Mouse (Mus musculus): ENCODE results near the gene Gm11084. TPM values are rescaled to one million over a fixed set of nuclear protein-coding genes. Genes with fewer than 3 reads are reported as not detected.
"Not testable (repeated sequence)": the region's sequence is repeated elsewhere in the genome, so short reads cannot be mapped to it uniquely, and the experiment has no call there.

Gene Gm11084
- polyA plus RNA-seq, 2 experiments: not detected

DNA sequence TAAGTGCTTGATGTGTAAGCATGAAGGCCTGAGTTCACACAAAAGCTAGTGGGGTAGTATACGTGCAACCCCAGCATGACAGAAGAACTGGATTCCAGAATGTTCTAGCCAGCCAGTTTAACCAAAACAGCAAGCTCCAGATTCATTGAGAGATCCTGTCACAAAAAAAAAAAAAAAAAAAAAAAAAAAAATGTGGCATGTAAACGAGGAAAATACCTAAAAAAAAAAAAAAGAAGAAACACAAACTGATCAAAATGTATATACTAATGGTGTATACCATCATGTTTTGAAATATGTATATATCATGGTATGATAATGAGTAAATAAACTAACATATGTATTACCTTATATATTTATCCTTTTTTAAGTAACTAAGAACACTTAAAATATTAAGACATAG lies 7.6 kb upstream of the Gm11084 start:
- Histone ChIP-seq H3K27ac (replicated peaks; ENCODE audit: low read depth, low read length) (no peak overlapping the region), H3K27me3 (ENCODE audit: control insufficient read depth, insufficient read depth, low read length) (no peaks in the 10 kb centered on the region), H3K4me3 (replicated peaks; ENCODE audit: low read length) (no peak overlapping the region), H3K36me3 (ENCODE audit: control insufficient read depth, insufficient read depth, low read length) (no peaks in the 10 kb centered on the region), H3K9me3 (ENCODE audit: control insufficient read depth, low read length) (0 out of 2 replicates have a peak, but pooled peaks cover 4% of the 10 kb centered on the region), H3K4me2 (replicated peaks; ENCODE audit: low read depth, low read length, severe bottlenecking) (no peak overlapping the region), H3K9ac (ENCODE audit: low read depth, low read length, severe bottlenecking) (no peak overlapping the region), H3K4me1 (ENCODE audit: control insufficient read depth, insufficient read depth, low read length) (peaks cover 22% of the 10 kb centered on the region)
- 77% methylated on average over 2 of the region's 2 CpGs for WGBS
- DNase-seq (ENCODE audit: low spot score): no peak
- no peak for TF ChIP-seq POLR2A (IDR thresholded peaks at IDR 0.05; ENCODE audit: borderline replicate concordance, extremely low read depth, insufficient read depth, insufficient read length)
- ATAC-seq (ENCODE audit: low FRiP score, low read depth): no peak

- no peak overlapping the region for H3K27ac ChIP-seq (replicated peaks; ENCODE audit: low read depth, low read length)
- no peak for TF ChIP-seq POLR2A (IDR thresholded peaks at IDR 0.05; ENCODE audit: borderline replicate concordance, extremely low read depth, insufficient read depth, insufficient read length)
- DNase-seq (ENCODE audit: low spot score) (no peak), ATAC-seq (ENCODE audit: low FRiP score, low read depth) (no peak)
- no peak overlapping the region for H3K4me2 ChIP-seq (replicated peaks; ENCODE audit: low read depth, low read length, severe bottlenecking)
- 0 out of 2 replicates have a peak, but pooled peaks cover 5% of the 10 kb centered on the region for H3K9me3 ChIP-seq (ENCODE audit: control insufficient read depth, low read length)
- H3K4me1 ChIP-seq (ENCODE audit: control insufficient read depth, insufficient read depth, low read length): peaks cover 22% of the 10 kb centered on the region
- 94% methylated on average over 17 of the region's 17 CpGs for WGBS
- no peaks in the 10 kb centered on the region for H3K36me3 ChIP-seq (ENCODE audit: control insufficient read depth, insufficient read depth, low read length)
- no peaks in the 10 kb centered on the region for H3K27me3 ChIP-seq (ENCODE audit: control insufficient read depth, insufficient read depth, low read length)
- no peak overlapping the region for H3K9ac ChIP-seq (ENCODE audit: low read depth, low read length, severe bottlenecking)
- H3K4me3 ChIP-seq (replicated peaks; ENCODE audit: low read length): no peak overlapping the region
Measured at GRCm38 (mm10) chr2:72992497-72992896, 6.0 kb upstream of the Gm11084 start.

GRCm38 (mm10) chr2:72988945-72989344 lies 2.4 kb upstream of the Gm11084 start:
- not testable (repeated sequence) for H3K27ac ChIP-seq (replicated peaks; ENCODE audit: low read depth, low read length); DNase-seq (ENCODE audit: low spot score); H3K36me3 ChIP-seq (ENCODE audit: control insufficient read depth, insufficient read depth, low read length); H3K27me3 ChIP-seq (ENCODE audit: control insufficient read depth, insufficient read depth, low read length); H3K9me3 ChIP-seq (ENCODE audit: control insufficient read depth, low read length); H3K4me3 ChIP-seq (replicated peaks; ENCODE audit: low read length); H3K9ac ChIP-seq (ENCODE audit: low read depth, low read length, severe bottlenecking); ATAC-seq (ENCODE audit: low FRiP score, low read depth); H3K4me2 ChIP-seq (replicated peaks; ENCODE audit: low read depth, low read length, severe bottlenecking); H3K4me1 ChIP-seq (ENCODE audit: control insufficient read depth, insufficient read depth, low read length)
- WGBS: 93% methylated on average over 9 of the region's 9 CpGs

DNA sequence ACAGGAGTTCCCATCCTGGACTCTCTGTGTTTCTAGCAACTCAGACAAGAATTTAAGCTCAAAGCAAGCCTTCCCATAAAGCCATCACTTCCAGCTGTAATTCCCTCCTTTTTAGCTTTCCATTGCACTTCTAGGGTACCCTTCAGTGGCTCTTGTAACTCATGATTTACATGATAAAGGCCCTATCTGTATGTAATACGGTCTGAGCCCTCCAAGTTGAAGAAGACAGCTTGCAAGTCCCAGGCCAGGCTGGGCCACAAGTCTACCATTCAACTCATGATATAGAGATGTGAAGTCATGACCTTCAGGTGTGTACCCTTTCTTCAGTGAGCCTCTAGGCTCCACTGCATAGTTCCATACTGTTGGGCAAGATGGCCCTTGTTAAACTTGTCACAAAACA lies 1.0 kb downstream of the Gm11084 start:
- H3K27me3 ChIP-seq (ENCODE audit: control insufficient read depth, insufficient read depth, low read length): no peaks in the 10 kb centered on the region
- H3K4me2 ChIP-seq (replicated peaks; ENCODE audit: low read depth, low read length, severe bottlenecking): no peak overlapping the region
- H3K9me3 ChIP-seq (ENCODE audit: control insufficient read depth, low read length): 0 out of 2 replicates have a peak, but pooled peaks cover 5% of the 10 kb centered on the region
- H3K27ac ChIP-seq (replicated peaks; ENCODE audit: low read depth, low read length): no peak overlapping the region
- no peak for TF ChIP-seq POLR2A (IDR thresholded peaks at IDR 0.05; ENCODE audit: borderline replicate concordance, extremely low read depth, insufficient read depth, insufficient read length)
- H3K4me3 ChIP-seq (replicated peaks; ENCODE audit: low read length): no peak overlapping the region
- no peaks in the 10 kb centered on the region for H3K36me3 ChIP-seq (ENCODE audit: control insufficient read depth, insufficient read depth, low read length)
- DNase-seq (ENCODE audit: low spot score) (no peak), ATAC-seq (ENCODE audit: low FRiP score, low read depth) (no peak)
- no peak overlapping the region for H3K9ac ChIP-seq (ENCODE audit: low read depth, low read length, severe bottlenecking)
- WGBS: 64% methylated on average over 1 of the region's 1 CpGs
- H3K4me1 ChIP-seq (ENCODE audit: control insufficient read depth, insufficient read depth, low read length): peaks cover 6% of the 10 kb centered on the region

DNA sequence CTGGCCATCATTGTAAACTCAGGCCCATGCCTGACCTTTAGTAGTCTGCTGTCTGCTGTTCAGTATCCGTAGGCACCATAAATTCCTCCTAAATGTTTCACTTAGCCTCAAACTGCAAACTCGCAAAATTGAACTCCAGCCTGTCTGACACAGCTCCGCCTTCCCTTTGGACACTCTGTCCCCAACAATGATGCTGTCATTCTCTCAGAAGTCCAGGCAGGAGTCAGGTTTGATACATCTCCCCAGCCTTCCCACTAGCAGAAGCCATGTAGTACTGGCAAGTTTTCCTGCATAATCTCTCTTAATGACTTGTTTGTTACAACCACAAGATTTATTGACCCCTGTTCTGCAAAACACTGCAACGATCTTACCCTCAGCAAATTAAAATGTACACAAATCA lies 1.7 kb downstream of the Gm11084 start:
- Histone ChIP-seq H3K4me3 (replicated peaks; ENCODE audit: low read length) (no peak overlapping the region), H3K9ac (ENCODE audit: low read depth, low read length, severe bottlenecking) (no peak overlapping the region), H3K27ac (replicated peaks; ENCODE audit: low read depth, low read length) (0 out of 2 replicates have a peak overlapping the region, but pooled peaks have one; percentile 10), H3K9me3 (ENCODE audit: control insufficient read depth, low read length) (0 out of 2 replicates have a peak, but pooled peaks cover 5% of the 10 kb centered on the region), H3K27me3 (ENCODE audit: control insufficient read depth, insufficient read depth, low read length) (no peaks in the 10 kb centered on the region), H3K36me3 (ENCODE audit: control insufficient read depth, insufficient read depth, low read length) (no peaks in the 10 kb centered on the region), H3K4me2 (replicated peaks; ENCODE audit: low read depth, low read length, severe bottlenecking) (no peak overlapping the region), H3K4me1 (ENCODE audit: control insufficient read depth, insufficient read depth, low read length) (peaks cover 6% of the 10 kb centered on the region)
- TF ChIP-seq POLR2A (IDR thresholded peaks at IDR 0.05; ENCODE audit: borderline replicate concordance, extremely low read depth, insufficient read depth, insufficient read length): no peak
- WGBS: 21% methylated on average over 4 of the region's 4 CpGs
- ATAC-seq (ENCODE audit: low FRiP score, low read depth): no peak
- no peak for DNase-seq (ENCODE audit: low spot score)

DNA sequence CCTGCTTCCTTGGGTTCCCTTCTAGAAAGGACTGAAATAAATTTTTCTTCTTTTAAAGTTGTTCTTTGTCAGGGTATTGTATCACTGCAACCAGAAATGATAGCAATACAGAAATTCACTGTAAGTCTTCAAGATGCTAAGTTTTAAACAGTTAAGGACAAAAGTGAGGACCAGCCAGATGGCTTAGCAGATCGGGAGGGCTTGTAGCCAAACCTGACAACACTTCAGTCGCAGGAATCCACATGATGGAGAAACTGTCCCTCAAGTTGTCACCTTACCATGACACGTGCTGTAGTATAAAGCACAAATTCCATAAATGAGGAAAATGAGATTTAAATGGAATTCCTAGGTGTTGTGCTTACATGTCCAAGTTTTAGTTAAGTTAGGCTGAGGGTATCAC lies 3.3 kb downstream of the Gm11084 start:
- no peak overlapping the region for H3K4me2 ChIP-seq (replicated peaks; ENCODE audit: low read depth, low read length, severe bottlenecking)
- no peaks in the 10 kb centered on the region for H3K9me3 ChIP-seq (ENCODE audit: control insufficient read depth, low read length)
- no peaks in the 10 kb centered on the region for H3K27me3 ChIP-seq (ENCODE audit: control insufficient read depth, insufficient read depth, low read length)
- H3K27ac ChIP-seq (replicated peaks; ENCODE audit: low read depth, low read length): no peak overlapping the region
- peaks cover 6% of the 10 kb centered on the region for H3K4me1 ChIP-seq (ENCODE audit: control insufficient read depth, insufficient read depth, low read length)
- 90% methylated on average over 3 of the region's 3 CpGs for WGBS
- H3K4me3 ChIP-seq (replicated peaks; ENCODE audit: low read length): no peak overlapping the region
- DNase-seq (ENCODE audit: low spot score) (no peak), ATAC-seq (ENCODE audit: low FRiP score, low read depth) (no peak)
- no peaks in the 10 kb centered on the region for H3K36me3 ChIP-seq (ENCODE audit: control insufficient read depth, insufficient read depth, low read length)
- no peak for TF ChIP-seq POLR2A (IDR thresholded peaks at IDR 0.05; ENCODE audit: borderline replicate concordance, extremely low read depth, insufficient read depth, insufficient read length)
- H3K9ac ChIP-seq (ENCODE audit: low read depth, low read length, severe bottlenecking): no peak overlapping the region
